Mouse (Mus musculus): ENCODE measurements around the gene Wnt10a.
"Not testable (repeated sequence)": the region's sequence is repeated elsewhere in the genome, so short reads cannot be mapped to it uniquely, and the experiment has no call there.

Wnt10a gene

GRCm38 (mm10) chr1:74814931-74815647 lies 23.8 kb downstream of the Wnt10a start:
- no peak for DNase-seq (ENCODE audit: extremely low read depth, insufficient read length, low spot score)

- not testable (repeated sequence) for DNase-seq (ENCODE audit: extremely low read depth, insufficient read length, low spot score)
Observed at GRCm38 (mm10) chr1:74815965-74816364, 24.6 kb downstream of the Wnt10a start.

- peak; percentile 20 for DNase-seq (ENCODE audit: extremely low read depth, insufficient read length, low spot score)
Observed at GRCm38 (mm10) chr1:74816612-74817199, 25.4 kb downstream of the Wnt10a start.

- no peak for DNase-seq (ENCODE audit: extremely low read depth, insufficient read length, low spot score)
Observed at GRCm38 (mm10) chr1:74817219-74817618, 25.9 kb downstream of the Wnt10a start.

DNA sequence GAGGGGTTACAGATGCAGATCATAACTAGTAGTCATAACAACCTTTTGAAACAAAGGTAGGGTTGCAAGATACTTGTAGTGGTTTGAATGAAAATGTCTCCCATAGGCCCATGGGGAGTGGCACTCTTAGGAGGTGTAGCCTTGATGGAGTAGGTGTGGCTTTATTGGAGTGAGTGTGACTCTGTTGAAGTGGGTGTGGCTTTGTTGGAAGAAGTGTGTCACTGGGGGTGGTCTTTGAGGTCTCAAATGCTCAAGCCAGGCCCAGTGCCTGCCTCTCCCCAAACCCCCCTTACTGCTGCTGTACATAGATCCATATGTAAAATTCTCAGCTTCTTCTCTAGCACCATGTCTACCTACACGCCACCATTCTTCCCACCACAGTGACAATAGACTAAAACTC lies 27.2 kb downstream of the Wnt10a start:
- DNase-seq (ENCODE audit: extremely low read depth, insufficient read length, low spot score), result no peak

GRCm38 (mm10) chr1:74823598-74823997 lies 32.3 kb downstream of the Wnt10a start:
- not testable (repeated sequence) for DNase-seq (ENCODE audit: extremely low read depth, insufficient read length, low spot score)

DNA sequence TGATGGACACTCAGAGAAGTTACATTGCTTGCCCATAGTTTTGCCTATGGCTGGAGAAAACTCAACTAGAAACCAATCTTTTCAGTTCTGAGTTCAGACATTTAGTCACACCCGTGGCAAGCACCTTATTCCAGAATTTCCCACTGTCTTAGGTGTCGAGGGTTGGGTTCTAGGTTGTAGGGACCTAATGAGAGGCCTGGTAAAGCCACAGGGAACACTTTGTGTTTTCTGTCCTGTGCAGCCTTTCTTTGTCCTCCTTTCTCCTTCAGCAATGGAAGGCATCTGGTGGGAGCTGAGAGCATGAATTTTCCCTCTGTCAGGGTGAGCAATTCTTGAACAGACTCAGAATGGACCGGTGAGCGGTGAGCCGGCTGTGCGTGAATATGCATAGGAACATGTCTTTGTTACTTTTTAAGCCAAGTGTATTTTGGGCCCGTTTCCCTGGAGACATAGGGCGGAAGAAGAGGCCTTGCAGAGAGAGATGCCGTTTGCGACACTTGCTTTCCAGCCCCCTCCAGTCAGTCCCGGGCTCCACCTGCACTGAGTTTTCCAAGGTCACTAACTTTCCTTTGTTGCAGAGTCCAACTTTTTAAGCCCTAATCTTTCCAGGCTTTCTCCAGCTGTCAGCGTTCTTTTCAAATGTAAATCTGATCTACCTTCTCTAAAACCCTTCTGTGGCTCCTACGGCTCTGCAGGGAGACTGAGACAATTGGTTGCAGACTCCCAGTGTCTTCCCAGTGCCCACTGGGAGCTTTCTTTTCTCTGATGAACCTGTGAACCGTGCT lies 33.4 kb downstream of the Wnt10a start:
- DNase-seq (ENCODE audit: extremely low read depth, insufficient read length, low spot score), result no peak

DNA sequence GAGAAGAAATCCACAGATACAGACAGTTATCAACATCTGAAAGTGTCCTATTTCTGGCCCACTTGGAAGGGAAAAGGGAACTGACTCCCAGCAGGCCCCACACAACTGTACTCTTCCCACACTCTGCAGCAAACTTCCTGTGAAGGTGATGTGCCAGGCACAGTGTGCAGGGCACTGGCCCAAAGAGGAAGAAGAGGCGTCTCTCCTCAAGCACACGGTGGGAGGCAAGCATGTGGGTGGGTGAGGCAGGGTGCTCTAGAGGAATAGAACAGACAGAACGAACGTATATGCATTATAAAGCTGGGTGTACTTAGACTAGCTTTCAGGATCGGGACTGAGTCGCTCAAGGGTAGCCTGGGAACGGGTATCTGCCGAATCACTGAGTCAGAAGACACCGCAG lies 38.7 kb downstream of the Wnt10a start:
- DNase-seq (ENCODE audit: extremely low read depth, insufficient read length, low spot score), result no peak

DNA sequence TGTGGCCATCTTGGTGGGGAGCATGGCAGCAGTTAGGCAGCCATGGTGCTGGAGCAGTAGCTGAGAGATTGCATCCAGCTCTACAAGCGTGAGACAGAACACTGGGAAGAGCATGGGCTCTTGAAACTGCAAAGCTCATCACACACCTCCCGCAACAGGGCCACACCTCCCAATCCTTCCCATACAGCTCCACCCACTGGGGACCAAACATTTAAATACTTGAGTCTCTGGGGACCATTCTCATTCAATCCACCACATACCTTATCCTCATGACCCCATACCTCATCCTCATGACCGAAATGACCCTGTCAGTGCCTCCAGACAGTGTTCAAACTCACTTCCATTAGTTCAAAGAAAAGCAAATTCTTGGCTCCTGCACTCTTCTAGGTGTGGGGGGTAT lies 41.9 kb downstream of the Wnt10a start:
- no peak for DNase-seq (ENCODE audit: extremely low read depth, insufficient read length, low spot score)

GRCm38 (mm10) chr1:74843090-74843489 lies 51.8 kb downstream of the Wnt10a start:
- no peak for DNase-seq (ENCODE audit: extremely low read depth, insufficient read length, low spot score)

DNA sequence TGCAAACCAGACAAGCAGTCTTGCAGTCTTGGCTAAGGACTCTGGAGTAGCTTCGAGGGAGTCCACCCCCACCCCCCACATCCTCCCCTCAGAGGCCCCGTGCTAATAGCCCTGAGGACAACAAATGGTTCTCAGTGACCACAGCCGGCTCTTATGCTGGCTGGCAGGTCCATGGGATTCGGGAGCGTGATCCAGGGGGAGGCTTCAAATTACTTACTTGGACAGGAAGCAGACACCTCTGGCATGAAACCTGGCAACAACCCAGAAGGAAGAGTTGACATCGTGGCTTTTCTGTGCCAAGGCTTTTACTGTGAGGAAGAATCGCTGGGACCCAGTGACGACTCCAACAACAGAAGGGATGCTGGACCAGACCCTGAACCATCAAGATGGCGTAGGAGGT lies 55.0 kb downstream of the Wnt10a start:
- DNase-seq (ENCODE audit: extremely low read depth, insufficient read length, low spot score), result no peak

GRCm38 (mm10) chr1:74848946-74849345 lies 57.6 kb downstream of the Wnt10a start:
- DNase-seq (ENCODE audit: extremely low read depth, insufficient read length, low spot score), result no peak

DNA sequence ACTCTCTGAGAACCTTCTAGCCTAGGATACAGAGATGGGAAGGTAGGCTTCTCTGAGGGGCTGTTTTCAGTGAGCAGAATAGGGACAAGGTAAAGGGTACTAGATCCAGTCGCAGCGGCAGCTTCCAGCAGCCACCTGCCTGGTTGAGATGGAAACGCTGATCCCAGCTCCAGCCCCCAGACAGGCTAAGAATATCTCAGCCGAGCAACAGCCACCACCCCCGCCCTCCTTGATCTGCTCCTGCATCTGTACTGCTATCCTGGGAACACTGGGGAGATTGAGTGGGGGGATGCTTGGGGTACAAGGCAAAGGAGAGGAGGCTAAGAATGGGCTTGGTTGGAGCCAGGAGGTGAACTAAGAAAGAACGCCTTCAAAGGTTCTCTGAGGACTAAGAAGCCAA lies 58.9 kb downstream of the Wnt10a start:
- DNase-seq (ENCODE audit: extremely low read depth, insufficient read length, low spot score), result no peak

- DNase-seq (ENCODE audit: extremely low read depth, insufficient read length, low spot score), result no peak
Observed at GRCm38 (mm10) chr1:74851001-74851775, 59.9 kb downstream of the Wnt10a start.

Data from 3134 (cell line).